Mouse (Mus musculus) small intestine, adult 2 months (tissue): ENCODE results near the gene Timd2. TPM values are rescaled to one million over a fixed set of nuclear protein-coding genes. Genes with fewer than 3 reads are reported as not detected.
"Not testable (repeated sequence)": the region's sequence is repeated elsewhere in the genome, so short reads cannot be mapped to it uniquely, and the experiment has no call there.

Experiments used
- H3K27ac ChIP-seq: fragments of 200-500 bp; 2 replicates; pipeline ENCODE4 v1.5.1; 2012; ENCODE audit warnings: low read depth, low read length, control low read depth, inconsistent platforms; ENCODE audit not compliant: insufficient read depth
- H3K27me3 ChIP-seq: fragments of 200-500 bp; 2 replicates; pipeline ENCODE4 v1.6.1; 2012; ENCODE audit warnings: mild to moderate bottlenecking, moderate library complexity, low read length, inconsistent platforms; ENCODE audit not compliant: control insufficient read depth, insufficient read depth
- H3K36me3 ChIP-seq: fragments of 200-500 bp; 2 replicates; pipeline ENCODE4 v1.6.1; 2012; ENCODE audit warnings: mild to moderate bottlenecking, low read length, control low read depth, inconsistent platforms; ENCODE audit not compliant: control insufficient read depth, insufficient read depth
- H3K4me1 ChIP-seq: fragments of 200-500 bp; 2 replicates; pipeline ENCODE4 v1.6.1; 2012; ENCODE audit warnings: low read length, inconsistent platforms, mixed read lengths; ENCODE audit not compliant: control insufficient read depth, insufficient read depth, insufficient read length
- H3K4me3 ChIP-seq: fragments of 200-500 bp; 2 replicates; pipeline ENCODE4 v1.5.1; 2012; ENCODE audit warnings: low read depth, mild to moderate bottlenecking, control low read depth, inconsistent platforms, low read length, moderate library complexity
- CTCF ChIP-seq: fragments of 200-500 bp; IDR thresholded peaks from 2 replicates; pipeline ENCODE4 v1.5.1; 2012; ENCODE audit warnings: low read depth, mild to moderate bottlenecking, control low read depth, inconsistent platforms, low read length, moderate library complexity, mixed read lengths; ENCODE audit not compliant: insufficient replicate concordance, insufficient read length; ENCODE audit errors: extremely low read depth
- POLR2A ChIP-seq: fragments of 200-500 bp; IDR thresholded peaks from 2 replicates; pipeline ENCODE4 v1.6.1; 2012; ENCODE audit warnings: low read depth, mild to moderate bottlenecking, control low read depth, inconsistent platforms, low read length, moderate library complexity
- WGBS: fragments of 180-500 bp; shearing (Covaris S2); methylation state at CpG from one replicate; pipeline ENCODE4 v1.1.7; 2018; 5-methylcytosine and 5-hydroxymethylcytosine counted together
- polyA plus RNA-seq: library from polyadenylated mRNA; depleted of rRNA; stranded (reverse); fragments of >200 nt; gene quantifications from 2 replicates; pipeline ENCODE4 v1.2.3, GENCODE M21; 2012

Timd2 gene
- polyA plus RNA-seq, 1 experiment = 4.9 TPM

DNA sequence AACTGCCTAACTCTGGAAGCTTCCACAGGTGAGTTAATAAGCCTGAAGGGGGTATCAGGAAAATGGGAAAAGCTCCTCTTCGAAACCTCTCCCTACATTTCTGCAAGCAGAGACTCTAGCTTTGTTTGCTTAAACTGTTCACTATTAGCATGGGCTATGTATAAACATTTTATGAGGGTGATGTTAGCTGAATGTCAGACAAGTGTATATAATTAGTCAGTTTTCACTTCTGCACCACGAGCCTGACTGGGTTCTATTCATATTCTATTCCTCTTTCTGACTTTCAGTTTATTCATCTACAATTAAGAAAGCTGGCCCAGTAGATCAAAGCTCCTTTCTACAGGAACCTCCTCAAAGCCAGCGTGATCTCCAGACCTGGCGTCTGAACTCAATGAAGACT lies 32.6 kb upstream of the Timd2 start:
- no peaks in the 10 kb centered on the region for H3K27me3 ChIP-seq
- TF ChIP-seq POLR2A (no peak), CTCF (no peak)
- no peaks in the 10 kb centered on the region for H3K36me3 ChIP-seq
- 68% methylated on average over 4 of the region's 4 CpGs for WGBS
- no peak overlapping the region for H3K27ac ChIP-seq
- no peaks in the 10 kb centered on the region for H3K4me1 ChIP-seq
- no peak overlapping the region for H3K4me3 ChIP-seq

DNA sequence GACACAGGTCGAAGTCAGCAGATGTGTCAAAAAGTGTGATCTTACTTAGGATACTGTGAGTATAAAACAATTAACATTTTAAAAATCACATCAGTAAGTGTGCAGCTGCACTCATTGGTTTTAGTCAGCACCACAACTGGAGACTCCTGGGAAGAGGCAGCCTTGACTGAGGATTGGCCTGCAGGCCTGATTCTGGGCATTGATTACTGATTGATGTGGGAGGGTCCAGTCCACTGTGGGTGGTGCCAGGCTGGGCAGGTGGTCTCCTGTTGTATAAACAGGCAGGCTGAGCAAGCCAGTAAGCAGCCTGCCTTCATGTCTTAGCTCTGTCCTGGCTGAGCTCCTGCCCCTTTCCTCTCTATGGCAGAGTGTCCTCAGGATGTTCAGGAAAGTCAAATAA lies 28.2 kb upstream of the Timd2 start, which contains the start of gene Havcr1:
TSS of gene Havcr1 (plus strand) at position 5 of the 400 bp plus-strand sequence.
- not testable (repeated sequence) for H3K4me3 ChIP-seq, H3K36me3 ChIP-seq, H3K27me3 ChIP-seq, H3K4me1 ChIP-seq, H3K27ac ChIP-seq
- 80% methylated on average over 1 of the region's 1 CpGs for WGBS

DNA sequence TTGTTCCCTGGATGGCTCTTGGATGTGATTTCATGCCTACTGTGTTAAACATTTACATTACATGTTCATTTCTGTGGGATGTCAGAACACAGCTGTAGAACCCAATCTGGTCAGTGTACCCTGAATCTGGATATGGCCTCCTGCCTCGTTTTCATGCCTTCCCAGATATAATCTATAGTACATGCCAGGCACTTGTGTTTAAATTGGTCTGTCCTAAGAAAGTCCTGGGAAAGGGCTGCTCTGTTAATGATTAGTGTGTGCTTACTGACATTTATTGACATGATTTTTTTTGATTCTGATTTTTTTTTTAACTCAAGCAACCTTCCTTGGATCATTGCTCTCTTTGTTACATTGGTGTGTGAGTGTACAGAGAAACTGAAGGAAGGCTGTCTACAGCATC lies 27.8 kb upstream of the Timd2 start:
- WGBS = 27% methylated on average over 1 of the region's 1 CpGs
- no peaks in the 10 kb centered on the region for H3K36me3 ChIP-seq
- H3K4me1 ChIP-seq = no peaks in the 10 kb centered on the region
- H3K27me3 ChIP-seq = no peaks in the 10 kb centered on the region
- TF ChIP-seq POLR2A (no peak), CTCF (no peak)
- H3K27ac ChIP-seq = no peak overlapping the region
- H3K4me3 ChIP-seq = no peak overlapping the region

DNA sequence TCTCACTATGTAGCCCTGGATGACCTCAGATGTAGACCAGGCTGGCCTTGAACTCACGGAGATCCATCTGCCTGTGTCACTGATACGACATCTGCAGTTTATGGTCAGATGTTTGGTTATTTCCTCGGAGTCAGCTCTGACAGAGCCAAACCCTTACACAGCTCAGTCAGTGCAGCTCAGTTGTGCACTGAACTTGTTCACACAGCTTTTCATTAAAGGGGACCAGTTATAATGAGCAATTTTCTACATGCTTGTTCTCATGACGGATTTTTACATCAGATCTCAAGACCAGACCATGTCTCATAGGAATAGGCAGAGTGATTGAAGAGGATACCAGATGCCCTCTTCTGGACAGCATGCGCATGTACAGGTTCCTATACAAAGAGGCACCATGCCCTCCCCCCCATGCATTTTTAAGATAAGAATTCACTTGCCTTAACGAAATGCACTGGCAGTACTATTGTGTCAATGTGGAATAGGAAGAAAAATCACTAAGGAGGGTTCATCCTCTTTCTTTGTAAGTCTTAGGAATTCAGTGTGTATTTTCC lies 26.5 kb upstream of the Timd2 start:
- TF ChIP-seq CTCF (no peak), POLR2A (no peak)
- Histone ChIP-seq H3K27ac (no peak overlapping the region), H3K4me1 (no peaks in the 10 kb centered on the region), H3K36me3 (no peaks in the 10 kb centered on the region), H3K4me3 (no peak overlapping the region), H3K27me3 (no peaks in the 10 kb centered on the region)
- WGBS = 50% methylated on average over 6 of the region's 6 CpGs

DNA sequence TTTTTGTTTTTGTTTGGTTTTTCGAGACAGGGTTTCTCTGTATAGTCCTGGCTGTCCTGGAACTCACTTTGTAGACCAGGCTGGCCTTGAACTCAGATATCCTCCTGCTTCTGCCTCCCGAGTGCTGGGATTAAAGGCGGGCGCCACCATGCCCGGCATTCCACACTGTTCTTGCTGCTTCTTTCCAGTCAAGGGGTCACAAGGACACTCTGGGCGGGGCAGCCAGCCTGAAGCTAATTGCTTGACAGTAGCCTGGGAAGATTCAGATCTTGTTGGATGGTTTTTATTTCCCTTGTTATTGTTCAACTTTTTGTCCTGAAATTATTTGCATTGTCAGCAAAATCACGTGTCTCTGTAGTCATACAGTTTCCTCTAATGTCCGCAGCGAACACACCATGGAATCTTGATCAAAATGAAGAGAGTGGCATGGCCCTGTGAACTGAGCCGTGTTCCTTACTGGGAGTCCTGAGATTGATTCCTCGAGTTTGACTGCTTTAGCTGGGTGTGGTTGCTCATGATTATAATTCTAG lies 24.7 kb upstream of the Timd2 start:
- Histone ChIP-seq H3K36me3 (no peaks in the 10 kb centered on the region), H3K4me3 (no peak overlapping the region), H3K27ac (no peak overlapping the region), H3K27me3 (no peaks in the 10 kb centered on the region), H3K4me1 (no peaks in the 10 kb centered on the region)
- 65% methylated on average over 11 of the region's 11 CpGs for WGBS
- TF ChIP-seq CTCF (no peak), POLR2A (no peak)

DNA sequence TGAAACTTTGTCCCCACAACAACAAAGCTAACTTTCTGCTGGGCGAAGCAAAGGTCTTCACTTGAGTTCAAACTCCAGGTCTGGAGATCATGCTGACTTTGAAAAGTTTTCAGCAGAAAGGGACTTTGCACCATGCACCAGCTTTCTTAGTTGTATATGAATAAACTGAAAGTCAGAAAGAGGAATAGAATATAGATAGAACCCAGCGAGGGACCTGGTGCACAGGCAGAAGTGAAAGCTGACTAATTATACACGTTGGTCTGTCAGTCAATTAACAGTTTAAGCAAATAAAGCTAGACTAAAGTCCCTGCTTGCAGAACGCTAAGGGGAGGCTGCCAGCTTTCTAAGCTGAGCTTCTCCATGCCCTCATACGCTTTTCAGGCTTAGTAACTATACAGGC lies 8.0 kb downstream of the Timd2 start:
- TF ChIP-seq POLR2A (no peak), CTCF (no peak)
- WGBS = 33% methylated on average over 5 of the region's 5 CpGs
- H3K4me1 ChIP-seq = no peaks in the 10 kb centered on the region
- H3K4me3 ChIP-seq = no peak overlapping the region
- H3K27ac ChIP-seq = no peak overlapping the region
- no peaks in the 10 kb centered on the region for H3K27me3 ChIP-seq
- H3K36me3 ChIP-seq = no peaks in the 10 kb centered on the region

DNA sequence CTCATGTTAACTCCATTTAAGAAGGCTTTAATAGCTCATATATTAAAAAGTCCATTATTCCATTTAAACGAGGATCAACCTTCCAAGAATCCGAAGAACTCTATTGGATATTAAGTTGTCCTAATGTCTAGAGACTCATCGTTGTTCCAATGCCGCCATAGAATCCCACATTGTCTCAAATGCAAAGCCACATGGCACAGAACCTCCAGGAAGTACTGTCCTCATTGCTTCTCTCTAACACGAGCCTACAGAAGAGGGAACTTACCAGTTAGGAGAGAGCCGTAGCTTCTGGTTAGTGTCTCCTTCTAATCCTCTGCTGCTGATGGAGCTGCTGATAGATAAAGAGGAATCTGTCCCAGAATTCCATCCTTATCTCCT lies 8.6 kb downstream of the Timd2 start:
- TF ChIP-seq CTCF = no peak
- no peak for TF ChIP-seq POLR2A
- Histone ChIP-seq H3K27ac (no peak overlapping the region), H3K36me3 (no peaks in the 10 kb centered on the region), H3K4me3 (no peak overlapping the region), H3K4me1 (no peaks in the 10 kb centered on the region), H3K27me3 (no peaks in the 10 kb centered on the region)
- WGBS = 78% methylated on average over 6 of the region's 6 CpGs

DNA sequence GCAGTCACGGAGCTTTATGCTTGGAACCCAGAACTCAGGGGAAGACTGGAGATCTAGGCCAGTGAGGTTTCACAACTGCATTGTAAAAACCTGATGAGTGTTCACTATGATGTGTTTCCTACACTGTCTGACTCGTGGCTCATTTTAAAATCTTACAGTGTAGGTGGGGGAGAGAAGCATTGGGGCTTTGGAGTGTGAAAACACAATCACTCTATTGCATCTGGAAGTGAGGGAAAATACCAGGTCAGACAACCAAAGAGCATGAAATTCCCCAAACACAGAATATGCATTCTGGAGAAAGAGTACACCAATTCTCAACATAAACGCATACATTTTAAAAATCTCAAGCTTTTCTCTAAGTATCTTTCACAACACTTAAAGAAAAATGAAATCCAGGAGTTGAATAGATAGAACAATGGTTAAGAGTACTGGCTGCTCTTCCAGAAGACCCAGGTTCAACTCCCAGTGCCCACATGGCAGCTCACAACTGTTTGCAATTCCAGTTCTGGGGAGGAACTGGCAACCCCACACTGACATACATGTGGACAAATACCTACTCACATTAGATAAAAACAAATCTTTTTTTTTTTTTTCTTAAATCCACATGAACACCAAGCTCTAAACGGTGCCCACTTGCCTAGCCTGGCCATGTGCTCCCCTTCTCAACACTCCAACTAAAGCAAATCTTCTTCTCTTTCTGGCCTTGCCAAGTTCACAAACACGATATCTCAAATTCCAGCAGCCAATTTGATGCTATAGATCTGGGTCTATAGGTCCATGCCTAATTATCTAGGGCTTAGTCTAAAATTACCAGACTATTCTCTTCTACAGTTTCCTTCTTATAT lies 9.2 kb downstream of the Timd2 start:
- Histone ChIP-seq H3K36me3 (no peaks in the 10 kb centered on the region), H3K4me3 (no peak overlapping the region), H3K27me3 (no peaks in the 10 kb centered on the region), H3K27ac (no peak overlapping the region), H3K4me1 (no peaks in the 10 kb centered on the region)
- TF ChIP-seq CTCF (no peak), POLR2A (no peak)
- WGBS = 74% methylated on average over 5 of the region's 5 CpGs

DNA sequence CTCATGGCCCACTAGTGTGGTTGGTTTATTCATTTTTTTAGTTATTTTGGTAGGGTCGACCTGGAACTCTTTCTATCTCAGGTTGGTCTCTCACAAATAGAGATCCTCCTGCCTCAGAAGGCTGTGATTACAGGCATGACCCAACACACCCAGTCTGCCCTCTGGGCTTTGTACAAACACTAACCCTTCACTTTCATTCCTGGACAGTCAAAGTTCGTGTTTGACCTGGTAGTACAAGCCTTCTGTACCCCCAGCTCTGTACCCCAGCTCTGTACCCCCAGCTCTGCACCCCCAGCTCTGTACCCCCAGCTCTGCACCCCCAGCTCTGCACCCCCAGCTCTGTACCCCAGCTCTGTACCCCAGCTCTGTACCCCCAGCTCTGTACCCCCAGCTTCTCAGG lies 11.0 kb downstream of the Timd2 start:
- 64% methylated on average over 2 of the region's 2 CpGs for WGBS
- not testable (repeated sequence) for H3K36me3 ChIP-seq

More for the DNA sequence above, 11.0 kb downstream of the Timd2 start:
- H3K27me3 ChIP-seq, H3K27ac ChIP-seq, H3K4me3 ChIP-seq, H3K4me1 ChIP-seq: not testable (repeated sequence)
